ENCODE assay signal across 8 mouse cellular contexts in genomic region chr11:53551754-53552153, GRCm38 (mm10). TPM values are rescaled to one million over a fixed set of nuclear protein-coding genes. Genes with fewer than 3 reads are reported as not detected.
DNase-seq lines count a peak whose midpoint lies in the region; ATAC-seq and TF ChIP-seq lines count a peak whose summit lies in the region.

No protein-coding gene starts in this region.

- no peaks in the 10 kb centered on the region for H3K27me3 ChIP-seq in heart, postnatal 0 days (ENCODE audit: control insufficient read depth, insufficient read depth, low read length)

- ATAC-seq in heart, postnatal 0 days (ENCODE audit: insufficient read depth, low read depth): no peak

- H3K9ac ChIP-seq in heart, postnatal 0 days (replicated peaks; ENCODE audit: low read depth, low read length): no peak overlapping the region

- 59% methylated on average over 12 of the region's 12 CpGs for WGBS in heart, postnatal 0 days

- no peak for TF ChIP-seq EP300 in heart, postnatal 0 days (IDR thresholded peaks at IDR 0.05; ENCODE audit: low read depth)

- no peak overlapping the region for H3K4me2 ChIP-seq in heart, postnatal 0 days (ENCODE audit: low read depth, low read length)

- H3K27ac ChIP-seq in heart, postnatal 0 days (ENCODE audit: low read depth): no peak overlapping the region

- TF ChIP-seq CTCF in heart, postnatal 0 days (IDR thresholded peaks at IDR 0.05; ENCODE audit: low read depth): peak; percentile 15; the same call in 1 of the 2 replicates

- intact Hi-C loops in heart, postnatal 25 days (cut with DNase I): no loop called here

- H3K36me3 ChIP-seq in heart, postnatal 0 days (replicated peaks; ENCODE audit: control insufficient read depth, insufficient read depth, low read length): no peaks in the 10 kb centered on the region

- H3K9me3 ChIP-seq in heart, postnatal 0 days (replicated peaks; ENCODE audit: control insufficient read depth, low read length): 0 out of 2 replicates have a peak, but pooled peaks cover 6% of the 10 kb centered on the region

- H3K4me1 ChIP-seq in heart, postnatal 0 days (ENCODE audit: control insufficient read depth, insufficient read depth): no peaks in the 10 kb centered on the region

- no peak overlapping the region for H3K4me3 ChIP-seq in heart, postnatal 0 days (ENCODE audit: low read depth, low read length)

- DNase-seq in heart, postnatal 0 days (ENCODE audit: low spot score): no peak
- no peak for DNase-seq in heart, postnatal 25 days (ENCODE audit: low spot score)
- peak; percentile 36 to 65 for DNase-seq in spleen, postnatal 4 days (ENCODE audit: low spot score in 2 of 2)
- DNase-seq in spleen, adult 18-20 months: no peak
- peak; percentile 74 to 77 for DNase-seq in cerebellum, postnatal 36 days
- peak; percentile 40 for DNase-seq in testis, postnatal 14 days (ENCODE audit: low spot score)
- DNase-seq in urinary bladder, postnatal 4 days (ENCODE audit: low spot score in 2 of 2): no peak
- DNase-seq in urinary bladder, postnatal 10 days (ENCODE audit: low spot score): no peak

RNA-seq across cellular contexts. Expression of gene Kif3a, which starts 15.4 kb away (rescaled TPM):
- 6.1 and 17.5 TPM in 2 replicates for total RNA-seq in heart, postnatal 0 days (2014; rRNA removed; ENCODE audit: low replicate concordance)
- 23.7 and 24.3 TPM in 2 replicates for polyA plus RNA-seq in heart, postnatal 0 days (2015; fragmentation: Nextera tagmentation; extraction: Ambion mirVana)
- 1 to 10 TPM; 7.6 to 9.6 TPM for total RNA-seq in heart, postnatal 25 days (2021)

RNA-seq across cellular contexts. Expression of gene Sept8, which starts 32.7 kb away (rescaled TPM):
- 47.1 and 55.8 TPM in 2 replicates for total RNA-seq in heart, postnatal 0 days (2014; rRNA removed; ENCODE audit: low replicate concordance)
- 10.3 and 11.5 TPM in 2 replicates for polyA plus RNA-seq in heart, postnatal 0 days (2015; fragmentation: Nextera tagmentation; extraction: Ambion mirVana)
- total RNA-seq in heart, postnatal 25 days (2021): 10 to 100 TPM; 32.0 to 37.0 TPM

Comparison
In these comparisons a context has a peak if more than half of its experiments do, and no peak if none do; other contexts are left out.
1. DNase-seq: peak in spleen, postnatal 4 days (2 of 2), cerebellum, postnatal 36 days (2 of 2) and testis, postnatal 14 days (single experiment); none in heart, postnatal 0 days (single experiment), heart, postnatal 25 days (single experiment), spleen, adult 18-20 months (0 of 2), urinary bladder, postnatal 4 days (0 of 2) and urinary bladder, postnatal 10 days (single experiment).